Mouse (Mus musculus): ENCODE measurements around the gene Cald1.

Gene Cald1

GRCm38 (mm10) chr6:34613122-34613521, 14.8 kb downstream of the Cald1 start:
- no peak for DNase-seq (ENCODE audit: low read depth, low spot score)

- no peak for DNase-seq (ENCODE audit: low read depth, low spot score)
These were observed 17.1 kb downstream of the Cald1 start for GRCm38 (mm10) chr6:34615419-34615818.

GRCm38 (mm10) chr6:34619494-34619893, 21.2 kb downstream of the Cald1 start:
- DNase-seq (ENCODE audit: low read depth, low spot score) = no peak

GRCm38 (mm10) chr6:34620242-34620641, 21.9 kb downstream of the Cald1 start:
- DNase-seq (ENCODE audit: low read depth, low spot score) = no peak

GRCm38 (mm10) chr6:34622865-34623264, 24.6 kb downstream of the Cald1 start:
- no peak for DNase-seq (ENCODE audit: low read depth, low spot score)

- DNase-seq (ENCODE audit: low read depth, low spot score) = no peak
These were observed 25.0 kb downstream of the Cald1 start for GRCm38 (mm10) chr6:34623290-34623689.

GRCm38 (mm10) chr6:34624536-34624935, 26.2 kb downstream of the Cald1 start:
- no peak for DNase-seq (ENCODE audit: low read depth, low spot score)

- DNase-seq (ENCODE audit: low read depth, low spot score) = no peak
These were observed 28.4 kb downstream of the Cald1 start for GRCm38 (mm10) chr6:34626586-34627245.

- no peak for DNase-seq (ENCODE audit: low read depth, low spot score)
These were observed 29.8 kb downstream of the Cald1 start for GRCm38 (mm10) chr6:34628131-34628530.

GRCm38 (mm10) chr6:34633776-34634175, 35.5 kb downstream of the Cald1 start:
- no peak for DNase-seq (ENCODE audit: low read depth, low spot score)

- DNase-seq (ENCODE audit: low read depth, low spot score) = no peak
These were observed 39.5 kb downstream of the Cald1 start for GRCm38 (mm10) chr6:34637588-34638438.

- no peak for DNase-seq (ENCODE audit: low read depth, low spot score)
These were observed 40.4 kb downstream of the Cald1 start for GRCm38 (mm10) chr6:34638667-34639066.

- no peak for DNase-seq (ENCODE audit: low read depth, low spot score)
These were observed 41.9 kb downstream of the Cald1 start for GRCm38 (mm10) chr6:34640226-34640625.

- DNase-seq (ENCODE audit: low read depth, low spot score) = peak; percentile 33
These were observed 42.8 kb downstream of the Cald1 start for GRCm38 (mm10) chr6:34641081-34641480.

GRCm38 (mm10) chr6:34642075-34642547, 43.8 kb downstream of the Cald1 start:
- no peak for DNase-seq (ENCODE audit: low read depth, low spot score)

- DNase-seq (ENCODE audit: low read depth, low spot score) = peak; percentile 32
These were observed 49.9 kb downstream of the Cald1 start for GRCm38 (mm10) chr6:34648017-34648787.

- no peak for DNase-seq (ENCODE audit: low read depth, low spot score)
These were observed 53.0 kb downstream of the Cald1 start for GRCm38 (mm10) chr6:34651298-34651697.

GRCm38 (mm10) chr6:34655719-34656118, 57.4 kb downstream of the Cald1 start:
- no peak for DNase-seq (ENCODE audit: low read depth, low spot score)

- DNase-seq (ENCODE audit: low read depth, low spot score) = no peak
These were observed 60.5 kb downstream of the Cald1 start for GRCm38 (mm10) chr6:34658791-34659190.

GRCm38 (mm10) chr6:34660724-34661123, 62.4 kb downstream of the Cald1 start:
- DNase-seq (ENCODE audit: low read depth, low spot score) = no peak

- no peak for DNase-seq (ENCODE audit: low read depth, low spot score)
These were observed 64.3 kb downstream of the Cald1 start for GRCm38 (mm10) chr6:34662626-34663025.

- no peak for DNase-seq (ENCODE audit: low read depth, low spot score)
These were observed 66.0 kb downstream of the Cald1 start for GRCm38 (mm10) chr6:34664291-34664690.
